Mouse (Mus musculus) lung, postnatal 0 days (tissue): ENCODE results near the gene Sstr2. TPM values are rescaled to one million over a fixed set of nuclear protein-coding genes. Genes with fewer than 3 reads are reported as not detected.

Experiments
- ATAC-seq: fragments of 200-750 bp; cut with Nextera tagmentation; 2 replicates; pipeline ENCODE4 v1.8.0; 2017; ENCODE audit warnings: moderate library complexity
- DNase-seq: peaks from one replicate; pipeline ENCODE4 v3.0.0-alpha.2; 2016; ENCODE audit warnings: low spot score
- H3K27ac ChIP-seq: fragments of 300-500 bp; sonication (generic); 2 replicates; pipeline ENCODE4 v1.5.1; 2014; ENCODE audit warnings: antibody characterized with exemption, mild to moderate bottlenecking, low read length, mixed read lengths
- H3K27me3 ChIP-seq: fragments of 300-500 bp; sonication (generic); replicated peaks from 2 replicates; pipeline ENCODE4 v1.6.1; 2014; ENCODE audit warnings: low read length, mixed read lengths; ENCODE audit not compliant: insufficient read depth
- H3K36me3 ChIP-seq: fragments of 300-500 bp; sonication (generic); 2 replicates; pipeline ENCODE4 v1.6.1; 2014; ENCODE audit warnings: low read length, mixed read lengths; ENCODE audit not compliant: insufficient read depth
- H3K4me1 ChIP-seq: fragments of 300-500 bp; sonication (generic); 2 replicates; pipeline ENCODE4 v1.6.1; 2014; ENCODE audit warnings: antibody characterized with exemption, low read depth, low read length, mixed read lengths; ENCODE audit not compliant: insufficient read depth
- H3K4me2 ChIP-seq: fragments of 300-500 bp; sonication (generic); replicated peaks from 2 replicates; pipeline ENCODE4 v1.6.1; 2014; ENCODE audit warnings: low read depth, mild to moderate bottlenecking, low read length, moderate library complexity, mixed read lengths
- H3K4me3 ChIP-seq: fragments of 300-500 bp; sonication (generic); 2 replicates; pipeline ENCODE4 v1.5.1; 2014; ENCODE audit warnings: low read depth, low read length
- H3K9ac ChIP-seq: fragments of 300-500 bp; sonication (generic); replicated peaks from 2 replicates; pipeline ENCODE4 v1.6.1; 2014; ENCODE audit warnings: low read depth, mild to moderate bottlenecking
- H3K9me3 ChIP-seq: fragments of 300-500 bp; sonication (generic); 2 replicates; pipeline ENCODE4 v1.6.1; 2016; ENCODE audit warnings: low read length, mixed read lengths
- CTCF ChIP-seq: IDR thresholded peaks from 2 replicates; pipeline ENCODE4 v1.5.1; 2016; ENCODE audit warnings: antibody characterized with exemption, mild to moderate bottlenecking
- EP300 ChIP-seq: IDR thresholded peaks from 2 replicates; pipeline ENCODE4 v1.6.1; 2016; ENCODE audit warnings: antibody characterized with exemption, mild to moderate bottlenecking, control low read depth
- WGBS: fragments of 180-500 bp; shearing (Covaris S2); extraction: QIAGEN DNeasy Blood & Tissue Kit; methylation state at CpG from one replicate; pipeline ENCODE4 v1.1.7; 2014; 5-methylcytosine and 5-hydroxymethylcytosine counted together
- polyA plus RNA-seq: library from polyadenylated mRNA; unstranded; fragments of >200 nt; fragmentation: Nextera tagmentation; extraction: Ambion mirVana; gene quantifications from 2 replicates; pipeline ENCODE4 v1.2.1, GENCODE M21; 2015

The Sstr2 gene
- polyA plus RNA-seq, 1 experiment from 2014 or later = 3.9 TPM

- H3K4me3 ChIP-seq = no peak overlapping the region
- H3K27ac ChIP-seq = no peak overlapping the region
- H3K27me3 ChIP-seq = no peaks in the 10 kb centered on the region
- peaks cover 23% of the 10 kb centered on the region for H3K36me3 ChIP-seq
- TF ChIP-seq CTCF = no peak
- no peak for TF ChIP-seq EP300
- H3K9me3 ChIP-seq = no peaks in the 10 kb centered on the region
- 91% methylated on average over 5 of the region's 5 CpGs for WGBS
- ATAC-seq (no peak), DNase-seq (no peak)
- no peaks in the 10 kb centered on the region for H3K4me1 ChIP-seq
- no peak overlapping the region for H3K9ac ChIP-seq
- no peak overlapping the region for H3K4me2 ChIP-seq
Measured at GRCm38 (mm10) chr11:113674595-113674994, 55.5 kb downstream of the Sstr2 start.

Other genes with a start within 250 kb of the Sstr2 start
- 18.6 and 19.0 TPM in 2 replicates for gene Cog1, start 29.8 kb downstream of the Sstr2 start, polyA plus RNA-seq
- gene Slc39a11, start 30.7 kb downstream of the Sstr2 start, polyA plus RNA-seq = 14.3 and 15.1 TPM in 2 replicates
- 41.3 and 44.1 TPM in 2 replicates for gene Fam104a, start 64.8 kb downstream of the Sstr2 start, polyA plus RNA-seq
- 10.3 and 11.9 TPM in 2 replicates for gene D11Wsu47e, start 65.1 kb downstream of the Sstr2 start, polyA plus RNA-seq
- 0.17 and 0.25 TPM in 2 replicates for gene Cpsf4l, start 90.7 kb downstream of the Sstr2 start, polyA plus RNA-seq
- gene Cdc42ep4, start 132.5 kb downstream of the Sstr2 start, polyA plus RNA-seq = 92.8 and 116 TPM in 2 replicates